Mouse (Mus musculus): ENCODE data around the gene Cfap74. TPM values are rescaled to one million over a fixed set of nuclear protein-coding genes. Genes with fewer than 3 reads are reported as not detected.

Cfap74 gene
- polyA plus RNA-seq, 1 experiment from 2014 or later = 10.8 TPM

DNA sequence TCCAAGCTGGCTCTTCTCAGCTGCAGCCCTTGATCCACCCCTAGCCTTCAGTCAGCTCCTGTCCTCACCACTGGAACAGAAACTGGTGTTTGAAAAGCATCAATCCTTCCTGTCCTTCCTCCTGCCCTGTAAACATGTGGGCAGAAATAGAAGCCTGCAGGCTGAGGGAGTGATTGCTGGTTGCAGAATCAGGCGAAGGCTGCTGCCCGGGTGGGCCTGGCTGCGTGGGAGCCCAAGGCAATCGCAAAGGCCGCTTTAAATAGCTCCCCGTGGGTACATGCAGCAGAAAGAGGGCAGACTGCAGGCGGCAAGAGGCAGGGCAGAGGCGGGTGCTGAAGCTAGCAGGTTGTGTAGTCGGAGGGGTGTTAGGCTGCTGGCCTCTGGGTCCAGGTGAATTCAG is 26.2 kb upstream of the Cfap74 start:
- 30% methylated on average over 9 of the region's 9 CpGs for WGBS

DNA sequence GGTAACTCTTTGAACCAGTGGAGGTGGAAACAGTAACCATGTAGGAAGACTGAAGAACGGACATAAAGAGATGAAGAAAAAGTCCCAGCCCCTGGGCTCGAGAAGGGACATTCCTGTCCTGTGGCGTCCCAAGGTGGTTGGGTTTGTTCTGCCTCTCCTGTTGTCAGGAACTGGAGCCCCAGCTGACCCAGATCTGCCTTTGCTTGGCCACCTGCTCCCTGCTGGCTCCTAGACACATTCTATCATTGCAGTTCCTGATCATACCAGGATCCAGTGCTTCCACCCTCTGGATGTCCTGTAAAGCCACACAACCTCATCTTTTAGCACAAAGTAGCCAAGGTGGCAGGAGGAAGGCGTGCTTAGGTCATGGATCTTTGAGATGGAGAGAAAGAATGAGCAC is 25.7 kb upstream of the Cfap74 start:
- WGBS = 79% methylated on average over 4 of the region's 4 CpGs
- Histone ChIP-seq H3K4me1 (peaks cover 12% of the 10 kb centered on the region), H3K4me3 (no peak overlapping the region), H3K27me3 (ENCODE audit: poor library complexity, severe bottlenecking) (0 out of 2 replicates have a peak, but pooled peaks cover 4% of the 10 kb centered on the region), H3K9me3 (no peaks in the 10 kb centered on the region), H3K27ac (no peak overlapping the region), H3K36me3 (replicated peaks) (no peaks in the 10 kb centered on the region)
- no peak for DNase-seq (ENCODE audit: extremely low spot score, low spot score)

More for the DNA sequence above, 26.2 kb upstream of the Cfap74 start:
- DNase-seq (ENCODE audit: extremely low spot score, low spot score) = no peak
- no peak overlapping the region for H3K27ac ChIP-seq
- 0 out of 2 replicates have a peak, but pooled peaks cover 4% of the 10 kb centered on the region for H3K27me3 ChIP-seq (ENCODE audit: poor library complexity, severe bottlenecking)
- H3K36me3 ChIP-seq (replicated peaks) = no peaks in the 10 kb centered on the region
- H3K9me3 ChIP-seq = no peaks in the 10 kb centered on the region
- H3K4me3 ChIP-seq = no peak overlapping the region
- peaks cover 12% of the 10 kb centered on the region for H3K4me1 ChIP-seq

DNA sequence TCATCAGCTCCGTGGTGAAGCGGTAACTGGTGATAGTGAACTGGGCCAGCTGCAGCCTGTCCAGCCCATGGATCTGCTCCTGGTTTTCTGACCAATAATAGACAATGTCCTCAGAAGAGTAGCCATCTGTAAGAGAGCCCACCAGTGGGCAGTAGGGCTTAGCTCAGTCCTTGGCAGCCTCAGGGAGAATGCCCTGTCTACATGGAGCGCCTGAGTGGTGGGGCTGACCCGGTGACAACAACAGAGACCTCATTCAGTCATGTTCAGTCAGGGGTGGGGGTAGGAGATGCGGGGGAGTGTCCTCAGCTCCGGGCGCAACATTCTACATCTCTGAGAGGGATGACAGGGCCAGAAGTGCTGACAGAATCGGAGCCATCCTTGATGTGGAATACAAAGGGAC is 21.8 kb upstream of the Cfap74 start:
- no peak overlapping the region for H3K4me3 ChIP-seq
- no peak for DNase-seq (ENCODE audit: extremely low spot score, low spot score)
- H3K27ac ChIP-seq = no peak overlapping the region
- 89% methylated on average over 8 of the region's 8 CpGs for WGBS
- H3K4me1 ChIP-seq = peaks cover 8% of the 10 kb centered on the region
- no peaks in the 10 kb centered on the region for H3K9me3 ChIP-seq
- H3K27me3 ChIP-seq (ENCODE audit: poor library complexity, severe bottlenecking) = 0 out of 2 replicates have a peak, but pooled peaks cover 4% of the 10 kb centered on the region
- no peaks in the 10 kb centered on the region for H3K36me3 ChIP-seq (replicated peaks)

DNA sequence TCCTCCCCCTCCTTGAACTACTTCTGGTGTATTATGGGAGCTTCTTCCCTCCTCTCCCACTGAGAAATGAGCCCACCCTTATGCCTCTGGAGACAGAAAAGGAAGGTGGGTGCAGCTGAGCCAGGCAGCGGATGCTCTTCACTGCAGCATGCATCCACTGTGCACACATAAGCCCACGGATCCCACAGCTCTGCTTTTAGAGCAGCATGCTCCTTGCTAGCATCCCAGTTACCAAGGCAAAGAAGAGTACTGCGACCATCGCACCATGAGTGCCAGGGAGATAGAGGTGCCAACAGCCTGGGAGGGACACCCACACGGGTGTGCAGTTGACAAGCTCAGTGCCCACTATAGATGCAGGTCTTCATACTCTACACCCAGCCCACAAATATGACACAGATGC is 13.5 kb upstream of the Cfap74 start:
- H3K36me3 ChIP-seq (replicated peaks) = no peaks in the 10 kb centered on the region
- H3K9me3 ChIP-seq = no peaks in the 10 kb centered on the region
- no peak overlapping the region for H3K27ac ChIP-seq
- H3K27me3 ChIP-seq (ENCODE audit: poor library complexity, severe bottlenecking) = peaks cover 51% of the 10 kb centered on the region
- H3K4me3 ChIP-seq = no peak overlapping the region
- WGBS = 92% methylated on average over 5 of the region's 5 CpGs
- DNase-seq (ENCODE audit: extremely low spot score, low spot score) = no peak
- H3K4me1 ChIP-seq = peaks cover 11% of the 10 kb centered on the region

DNA sequence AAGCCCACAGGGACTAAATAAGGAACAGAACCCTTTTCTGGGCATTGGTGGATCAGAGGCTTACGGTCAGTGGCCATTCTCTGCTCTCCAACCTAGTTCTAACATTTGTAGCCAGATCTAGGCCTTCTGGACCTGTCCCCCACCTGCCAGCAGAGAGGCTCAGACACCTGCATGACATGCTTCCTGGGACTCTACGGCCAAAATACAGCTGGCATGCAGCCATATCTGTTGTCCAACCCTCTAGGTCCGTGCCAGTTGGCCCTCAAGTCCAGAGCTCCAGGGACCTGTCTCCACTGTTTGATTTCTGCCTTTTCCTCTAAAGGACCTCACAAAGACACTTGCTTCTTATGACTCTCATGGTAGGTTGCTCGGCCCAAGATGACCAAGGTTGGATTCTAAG is 12.2 kb upstream of the Cfap74 start:
- no peak overlapping the region for H3K27ac ChIP-seq
- WGBS = 85% methylated on average over 4 of the region's 4 CpGs
- H3K4me1 ChIP-seq = peaks cover 11% of the 10 kb centered on the region
- no peak overlapping the region for H3K4me3 ChIP-seq
- peaks cover 56% of the 10 kb centered on the region for H3K27me3 ChIP-seq (ENCODE audit: poor library complexity, severe bottlenecking)
- no peak for DNase-seq (ENCODE audit: extremely low spot score, low spot score)
- H3K9me3 ChIP-seq = no peaks in the 10 kb centered on the region
- H3K36me3 ChIP-seq (replicated peaks) = no peaks in the 10 kb centered on the region

DNA sequence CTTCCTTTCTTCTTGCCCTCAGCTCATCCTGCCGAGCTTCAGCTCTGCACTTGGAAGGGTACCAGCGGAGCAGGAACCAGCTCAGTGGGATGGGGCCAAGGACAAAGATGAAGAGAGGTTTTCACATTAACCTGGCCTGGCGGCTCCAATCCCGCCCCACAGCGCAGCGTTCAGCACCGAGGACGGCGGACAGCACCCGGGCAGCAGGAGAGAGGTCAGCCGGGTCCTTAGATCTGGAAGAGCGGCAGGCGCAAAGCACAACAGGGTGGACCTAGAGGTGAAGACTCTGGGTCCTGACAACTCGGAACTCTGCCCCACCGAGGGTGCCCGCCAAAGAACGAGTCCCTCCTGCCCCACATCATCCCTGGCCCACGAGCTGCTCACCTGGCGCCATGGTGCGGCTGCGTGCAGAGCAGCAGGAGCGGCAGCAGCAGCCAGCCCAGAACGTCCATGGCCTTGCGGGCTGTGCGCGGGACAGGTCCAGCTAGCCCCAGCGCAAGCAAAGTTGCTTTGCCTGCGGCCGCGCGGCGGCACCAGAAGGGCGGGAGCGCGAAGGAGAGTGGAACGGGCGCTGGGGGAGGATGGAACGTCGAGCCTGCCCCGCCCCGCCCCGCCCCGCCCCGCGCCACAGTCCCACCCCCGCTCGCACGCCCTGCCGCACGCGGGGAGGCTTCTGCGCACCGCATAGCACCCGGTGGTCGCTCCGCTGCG is 11.3 kb upstream of the Cfap74 start, which contains the start of gene Gabrd:
Gabrd (minus strand) TSS at position 602 of the 711 bp plus-strand sequence.
- no peaks in the 10 kb centered on the region for H3K36me3 ChIP-seq (replicated peaks)
- under 1% methylated on average over 56 of the region's 57 CpGs for WGBS
- DNase-seq (ENCODE audit: extremely low spot score, low spot score) = peak; percentile 66
- peaks cover 56% of the 10 kb centered on the region for H3K27me3 ChIP-seq (ENCODE audit: poor library complexity, severe bottlenecking)
- no peak within 1 kb of the TSS for H3K27ac ChIP-seq
- no peaks in the 10 kb centered on the region for H3K9me3 ChIP-seq
- peaks cover 11% of the 10 kb centered on the region for H3K4me1 ChIP-seq
- H3K4me3 ChIP-seq = peak within 1 kb of the TSS; percentile 52

DNA sequence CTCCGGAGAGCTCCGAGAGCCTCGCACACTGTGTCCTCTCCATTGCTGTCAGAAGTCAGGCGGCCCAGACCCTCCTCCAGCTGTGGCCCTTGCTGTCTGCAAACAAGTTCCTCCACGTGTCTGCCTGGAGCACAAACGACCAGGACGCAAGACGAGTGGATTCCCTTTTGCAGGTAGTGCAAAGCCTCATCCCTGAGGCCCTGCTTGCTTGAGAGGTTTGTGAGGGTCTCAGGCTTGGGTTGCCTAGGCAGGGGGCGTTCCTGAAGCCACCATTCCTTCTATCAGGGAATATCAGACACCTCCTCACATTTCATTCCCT is 10.8 kb upstream of the Cfap74 start:
- H3K27ac ChIP-seq = no peak overlapping the region
- peaks cover 56% of the 10 kb centered on the region for H3K27me3 ChIP-seq (ENCODE audit: poor library complexity, severe bottlenecking)
- peak overlapping the region; percentile 52 for H3K4me3 ChIP-seq
- DNase-seq (ENCODE audit: extremely low spot score, low spot score) = no peak
- peaks cover 11% of the 10 kb centered on the region for H3K4me1 ChIP-seq
- WGBS = 3% methylated on average over 9 of the region's 9 CpGs
- no peaks in the 10 kb centered on the region for H3K9me3 ChIP-seq
- no peaks in the 10 kb centered on the region for H3K36me3 ChIP-seq (replicated peaks)

DNA sequence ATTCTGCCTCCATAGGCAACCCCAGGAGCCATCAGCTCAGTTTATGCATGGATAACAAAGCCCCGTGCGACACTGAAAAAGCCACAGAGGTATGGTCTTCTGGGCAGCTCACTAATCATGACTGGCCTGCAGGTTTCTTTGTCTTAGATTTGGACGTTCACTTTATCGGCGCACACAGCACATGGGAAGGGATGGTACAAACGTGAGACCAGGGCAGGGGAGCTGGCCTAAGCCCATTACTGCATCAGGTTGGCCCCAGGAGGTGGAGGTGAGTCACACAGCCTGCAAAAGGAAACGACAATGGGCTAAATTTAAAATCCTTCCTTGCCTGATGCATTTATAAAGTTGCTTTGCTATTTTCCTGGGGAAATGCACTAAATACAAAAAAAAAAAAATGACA is 7.9 kb upstream of the Cfap74 start:
- Histone ChIP-seq H3K27me3 (ENCODE audit: poor library complexity, severe bottlenecking) (peaks cover 48% of the 10 kb centered on the region), H3K4me1 (peaks cover 11% of the 10 kb centered on the region), H3K4me3 (no peak overlapping the region), H3K27ac (no peak overlapping the region), H3K9me3 (peaks cover 5% of the 10 kb centered on the region), H3K36me3 (replicated peaks) (no peaks in the 10 kb centered on the region)
- DNase-seq (ENCODE audit: extremely low spot score, low spot score) = no peak
- WGBS = 72% methylated on average over 7 of the region's 7 CpGs

DNA sequence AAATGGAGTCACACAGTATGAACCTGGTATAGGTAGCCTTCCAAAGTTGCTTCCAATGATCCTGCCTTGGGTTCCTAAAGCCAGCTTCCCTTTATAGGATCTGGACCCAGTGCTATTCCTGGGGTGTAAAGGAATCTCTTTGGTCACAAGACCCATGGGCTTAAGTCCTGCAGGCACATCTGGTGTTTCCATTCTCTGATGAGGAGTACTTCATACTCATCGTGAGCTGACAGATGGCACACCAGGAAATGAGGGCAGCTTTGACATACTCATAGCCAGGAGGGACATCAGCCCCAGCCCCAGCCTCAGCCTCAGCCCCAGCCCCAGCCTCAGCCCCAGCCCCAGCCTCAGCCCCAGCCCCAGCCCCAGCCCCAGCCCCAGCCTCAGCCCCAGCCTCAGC is 6.5 kb upstream of the Cfap74 start:
- no peak for DNase-seq (ENCODE audit: extremely low spot score, low spot score)
- H3K27me3 ChIP-seq (ENCODE audit: poor library complexity, severe bottlenecking) = peaks cover 41% of the 10 kb centered on the region
- H3K36me3 ChIP-seq (replicated peaks) = no peaks in the 10 kb centered on the region
- 81% methylated on average over 1 of the region's 1 CpGs for WGBS
- H3K27ac ChIP-seq = no peak overlapping the region
- peaks cover 5% of the 10 kb centered on the region for H3K9me3 ChIP-seq
- H3K4me3 ChIP-seq = no peak overlapping the region
- H3K4me1 ChIP-seq = peaks cover 10% of the 10 kb centered on the region

DNA sequence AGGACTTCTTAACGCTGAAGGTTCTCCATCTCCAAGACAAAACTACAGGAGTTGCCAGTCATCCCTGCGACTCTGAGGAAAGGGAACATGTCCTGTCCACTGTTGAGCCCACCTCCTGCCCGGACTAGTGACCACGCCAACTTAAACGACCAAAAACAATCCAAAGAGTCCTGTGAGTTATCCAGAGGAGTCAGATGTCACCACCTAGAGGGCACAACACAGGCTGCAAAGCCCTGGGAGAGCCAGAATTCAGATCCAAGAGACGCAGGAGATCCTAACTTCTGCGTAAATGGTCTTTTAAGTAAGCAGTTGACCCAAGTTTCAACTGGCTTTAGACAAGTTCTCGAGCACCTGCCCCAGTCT is 314 bp upstream of the Cfap74 start:
- peaks cover 5% of the 10 kb centered on the region for H3K9me3 ChIP-seq
- peaks cover 22% of the 10 kb centered on the region for H3K4me1 ChIP-seq
- H3K27ac ChIP-seq = peak overlapping the region; percentile 82
- 0 out of 2 replicates have a peak, but pooled peaks cover 3% of the 10 kb centered on the region for H3K36me3 ChIP-seq (replicated peaks)
- 2% methylated on average over 8 of the region's 8 CpGs for WGBS
- H3K27me3 ChIP-seq (ENCODE audit: poor library complexity, severe bottlenecking) = peaks cover 7% of the 10 kb centered on the region
- no peak for DNase-seq (ENCODE audit: extremely low spot score, low spot score)
- H3K4me3 ChIP-seq = peak overlapping the region; percentile 58

DNA sequence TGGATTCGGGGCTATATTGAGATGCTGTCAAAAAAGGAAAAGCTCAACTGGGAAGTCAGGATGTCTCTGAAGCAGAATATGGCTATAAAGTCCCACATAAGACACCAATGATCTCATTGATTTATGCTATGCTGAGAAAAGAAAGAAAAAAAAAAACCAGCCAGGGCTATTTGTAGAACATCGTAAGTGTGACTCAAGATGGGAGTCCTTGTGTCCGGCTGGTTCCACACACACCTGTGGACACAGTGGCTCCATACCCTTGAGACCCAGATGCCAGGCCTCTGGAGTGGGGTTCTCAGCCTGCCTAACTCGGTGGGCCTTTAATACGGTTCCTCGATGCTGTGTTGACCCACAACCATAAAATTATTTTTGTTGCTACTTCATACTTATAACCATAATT is 3.1 kb downstream of the Cfap74 start:
- no peak overlapping the region for H3K27ac ChIP-seq
- peaks cover 22% of the 10 kb centered on the region for H3K4me1 ChIP-seq
- peaks cover 6% of the 10 kb centered on the region; the same call in 1 of the 2 replicates for H3K36me3 ChIP-seq (replicated peaks)
- WGBS = 93% methylated on average over 6 of the region's 6 CpGs
- no peaks in the 10 kb centered on the region for H3K9me3 ChIP-seq
- H3K4me3 ChIP-seq = no peak overlapping the region
- no peak for DNase-seq (ENCODE audit: extremely low spot score, low spot score)
- H3K27me3 ChIP-seq (ENCODE audit: poor library complexity, severe bottlenecking) = peaks cover 4% of the 10 kb centered on the region

DNA sequence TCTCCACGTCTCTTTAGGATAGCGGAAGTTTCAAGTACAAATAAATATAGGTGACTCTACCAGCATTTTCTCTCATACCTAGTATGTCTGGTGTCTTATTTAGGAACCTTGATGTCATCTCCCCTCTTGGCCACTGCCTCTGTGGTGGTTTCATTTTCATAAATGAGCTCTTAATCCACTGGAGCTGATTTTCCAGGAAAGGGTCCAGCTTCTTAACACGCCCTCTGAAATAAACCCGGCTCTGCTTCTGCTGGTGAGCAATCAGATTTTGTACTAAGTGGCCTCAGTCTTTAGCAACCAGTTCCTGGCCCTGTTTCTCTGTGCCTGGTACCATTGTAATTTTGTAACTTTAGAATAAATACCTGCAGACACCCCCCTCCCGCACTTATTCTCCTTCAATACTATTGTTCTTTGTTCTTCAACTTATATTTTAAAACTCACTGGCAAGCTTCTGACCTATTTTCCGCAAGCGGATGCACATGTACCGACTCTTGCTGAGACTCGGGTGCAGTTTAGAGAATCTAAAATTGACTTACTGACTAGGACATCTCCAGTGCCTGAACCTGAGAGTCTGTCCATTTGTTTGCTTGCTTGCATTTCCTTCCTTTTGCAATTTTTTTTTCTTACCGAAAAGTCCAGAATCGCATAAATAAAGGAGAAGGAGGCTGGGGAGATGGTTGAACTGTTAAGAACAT is 4.8 kb downstream of the Cfap74 start:
- peaks cover 10% of the 10 kb centered on the region for H3K36me3 ChIP-seq (replicated peaks)
- H3K4me1 ChIP-seq = peaks cover 16% of the 10 kb centered on the region
- no peak overlapping the region for H3K4me3 ChIP-seq
- WGBS = 92% methylated on average over 11 of the region's 11 CpGs
- DNase-seq (ENCODE audit: extremely low spot score, low spot score) = no peak
- H3K27me3 ChIP-seq (ENCODE audit: poor library complexity, severe bottlenecking) = no peaks in the 10 kb centered on the region
- no peaks in the 10 kb centered on the region for H3K9me3 ChIP-seq
- H3K27ac ChIP-seq = no peak overlapping the region

DNA sequence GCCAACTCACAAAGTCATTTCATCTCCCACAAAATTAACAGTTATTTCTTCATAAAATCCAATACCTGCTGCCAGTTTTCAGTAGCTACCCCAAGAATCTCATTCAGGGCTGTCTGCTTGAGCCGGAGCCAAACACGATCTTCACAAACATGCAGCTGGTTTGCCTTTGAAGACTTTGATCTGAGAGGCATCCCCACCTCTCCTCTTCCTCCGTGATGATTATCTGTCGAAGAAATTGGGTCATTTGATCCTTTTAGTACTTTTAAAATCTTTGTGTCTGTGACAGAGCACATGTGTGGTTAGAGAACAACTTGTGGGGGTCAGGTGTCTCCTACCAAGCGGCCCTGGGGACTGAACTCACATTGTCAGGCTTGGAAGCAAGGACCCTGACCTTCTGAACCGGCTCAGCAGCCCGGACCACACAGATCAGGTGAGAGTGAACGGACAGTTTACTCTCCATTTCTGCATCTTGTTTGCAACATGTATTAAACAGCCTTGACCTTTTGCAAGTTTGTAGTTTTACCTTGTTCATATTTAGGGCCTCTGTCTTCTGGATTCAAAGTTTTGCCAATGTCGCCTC is 5.8 kb downstream of the Cfap74 start:
- DNase-seq (ENCODE audit: extremely low spot score, low spot score) = no peak
- WGBS = 90% methylated on average over 9 of the region's 9 CpGs
- Histone ChIP-seq H3K9me3 (no peaks in the 10 kb centered on the region), H3K27me3 (ENCODE audit: poor library complexity, severe bottlenecking) (no peaks in the 10 kb centered on the region), H3K4me3 (no peak overlapping the region), H3K36me3 (replicated peaks) (peaks cover 18% of the 10 kb centered on the region), H3K27ac (no peak overlapping the region), H3K4me1 (peaks cover 9% of the 10 kb centered on the region)
